Mouse (Mus musculus): ENCODE measurements around the gene 2210016F16Rik. TPM values are rescaled to one million over a fixed set of nuclear protein-coding genes. Genes with fewer than 3 reads are reported as not detected.

Gene 2210016F16Rik
- polyA plus RNA-seq, 1 experiment from 2014 or later, result 15.4 TPM

- TF ChIP-seq EP300 (IDR thresholded peaks at IDR 0.05; ENCODE audit: low read depth) (no peak), CTCF (IDR thresholded peaks at IDR 0.05; ENCODE audit: low read depth) (peak; percentile 82)
- Histone ChIP-seq H3K9me3 (ENCODE audit: low read length) (no peaks in the 10 kb centered on the region), H3K27me3 (ENCODE audit: insufficient read depth, low read length) (no peaks in the 10 kb centered on the region), H3K9ac (replicated peaks) (no peak overlapping the region), H3K4me3 (ENCODE audit: low read depth, low read length) (no peak overlapping the region), H3K36me3 (replicated peaks; ENCODE audit: insufficient read depth, low read length) (peaks cover 32% of the 10 kb centered on the region), H3K4me1 (ENCODE audit: insufficient read depth) (peaks cover 13% of the 10 kb centered on the region), H3K27ac (ENCODE audit: low read depth) (no peak overlapping the region), H3K4me2 (ENCODE audit: low read depth, low read length) (no peak overlapping the region)
- WGBS (ENCODE audit: insufficient replicate concordance), result 12% methylated on average over 7 of the region's 7 CpGs
- ATAC-seq (peak; percentile 59), DNase-seq (peak; percentile 76)
These were observed 2.9 kb upstream of the 2210016F16Rik start for GRCm38 (mm10) chr13:58387948-58388347.

GRCm38 (mm10) chr13:58385547-58385920 lies 509 bp upstream of the 2210016F16Rik start:
- H3K36me3 ChIP-seq (replicated peaks; ENCODE audit: insufficient read depth, low read length), result peaks cover 32% of the 10 kb centered on the region
- H3K27me3 ChIP-seq (ENCODE audit: insufficient read depth, low read length), result no peaks in the 10 kb centered on the region
- TF ChIP-seq EP300 (IDR thresholded peaks at IDR 0.05; ENCODE audit: low read depth) (no peak), CTCF (IDR thresholded peaks at IDR 0.05; ENCODE audit: low read depth) (no peak)
- ATAC-seq (no peak), DNase-seq (no peak)
- H3K9ac ChIP-seq (replicated peaks), result peak overlapping the region; percentile 91
- H3K4me3 ChIP-seq (ENCODE audit: low read depth, low read length), result peak overlapping the region; percentile 87
- H3K4me1 ChIP-seq (ENCODE audit: insufficient read depth), result peaks cover 13% of the 10 kb centered on the region
- peak overlapping the region; percentile 97 for H3K4me2 ChIP-seq (ENCODE audit: low read depth, low read length)
- no peak overlapping the region; the same call in 1 of the 2 replicates for H3K27ac ChIP-seq (ENCODE audit: low read depth)
- H3K9me3 ChIP-seq (ENCODE audit: low read length), result peaks cover 6% of the 10 kb centered on the region; the same call in 1 of the 2 replicates
- WGBS (ENCODE audit: insufficient replicate concordance), result 76% methylated on average over 7 of the region's 7 CpGs

GRCm38 (mm10) chr13:58384371-58384770 lies 654 bp downstream of the 2210016F16Rik start:
- Histone ChIP-seq H3K27ac (ENCODE audit: low read depth) (no peak overlapping the region), H3K36me3 (replicated peaks; ENCODE audit: insufficient read depth, low read length) (peaks cover 21% of the 10 kb centered on the region), H3K9ac (replicated peaks) (peak overlapping the region; percentile 91), H3K4me1 (ENCODE audit: insufficient read depth) (peaks cover 13% of the 10 kb centered on the region), H3K27me3 (ENCODE audit: insufficient read depth, low read length) (no peaks in the 10 kb centered on the region), H3K4me3 (ENCODE audit: low read depth, low read length) (peak overlapping the region; percentile 87), H3K9me3 (ENCODE audit: low read length) (peaks cover 10% of the 10 kb centered on the region), H3K4me2 (ENCODE audit: low read depth, low read length) (peak overlapping the region; percentile 97)
- 44% methylated on average over 11 of the region's 11 CpGs for WGBS (ENCODE audit: insufficient replicate concordance)
- TF ChIP-seq CTCF (IDR thresholded peaks at IDR 0.05; ENCODE audit: low read depth), result no peak
- no peak for TF ChIP-seq EP300 (IDR thresholded peaks at IDR 0.05; ENCODE audit: low read depth)
- ATAC-seq (no peak), DNase-seq (no peak)

GRCm38 (mm10) chr13:58373153-58373470 lies 11.9 kb downstream of the 2210016F16Rik start:
- ATAC-seq, result no peak
- Histone ChIP-seq H3K36me3 (replicated peaks; ENCODE audit: insufficient read depth, low read length) (no peaks in the 10 kb centered on the region), H3K4me3 (ENCODE audit: low read depth, low read length) (no peak overlapping the region)

GRCm38 (mm10) chr13:58372278-58373152 lies 12.5 kb downstream of the 2210016F16Rik start:
- H3K4me1 ChIP-seq (ENCODE audit: insufficient read depth), result no peaks in the 10 kb centered on the region
- no peaks in the 10 kb centered on the region for H3K27me3 ChIP-seq (ENCODE audit: insufficient read depth, low read length)
- no peak overlapping the region for H3K4me3 ChIP-seq (ENCODE audit: low read depth, low read length)
- WGBS (ENCODE audit: insufficient replicate concordance), result 58% methylated on average over 5 of the region's 5 CpGs
- no peaks in the 10 kb centered on the region for H3K36me3 ChIP-seq (replicated peaks; ENCODE audit: insufficient read depth, low read length)
- DNase-seq, result no peak
- no peak for TF ChIP-seq CTCF (IDR thresholded peaks at IDR 0.05; ENCODE audit: low read depth)
- no peak for TF ChIP-seq EP300 (IDR thresholded peaks at IDR 0.05; ENCODE audit: low read depth)
- no peak overlapping the region for H3K4me2 ChIP-seq (ENCODE audit: low read depth, low read length)
- no peak overlapping the region for H3K27ac ChIP-seq (ENCODE audit: low read depth)
- no peaks in the 10 kb centered on the region for H3K9me3 ChIP-seq (ENCODE audit: low read length)
- H3K9ac ChIP-seq (replicated peaks), result no peak overlapping the region
- no peak for ATAC-seq

More at GRCm38 (mm10) chr13:58373153-58373470, 11.9 kb downstream of the 2210016F16Rik start:
- no peak overlapping the region for H3K9ac ChIP-seq (replicated peaks)
- no peak overlapping the region for H3K4me2 ChIP-seq (ENCODE audit: low read depth, low read length)
- H3K27me3 ChIP-seq (ENCODE audit: insufficient read depth, low read length), result no peaks in the 10 kb centered on the region
- H3K4me1 ChIP-seq (ENCODE audit: insufficient read depth), result no peaks in the 10 kb centered on the region
- WGBS (ENCODE audit: insufficient replicate concordance), result 53% methylated on average over 2 of the region's 2 CpGs
- no peak for TF ChIP-seq EP300 (IDR thresholded peaks at IDR 0.05; ENCODE audit: low read depth)
- TF ChIP-seq CTCF (IDR thresholded peaks at IDR 0.05; ENCODE audit: low read depth), result no peak
- no peak for DNase-seq
- no peak overlapping the region for H3K27ac ChIP-seq (ENCODE audit: low read depth)
- no peaks in the 10 kb centered on the region for H3K9me3 ChIP-seq (ENCODE audit: low read length)

- Histone ChIP-seq H3K9me3 (ENCODE audit: low read length) (no peaks in the 10 kb centered on the region), H3K27me3 (ENCODE audit: insufficient read depth, low read length) (no peaks in the 10 kb centered on the region), H3K4me1 (ENCODE audit: insufficient read depth) (no peaks in the 10 kb centered on the region), H3K9ac (replicated peaks) (no peak overlapping the region), H3K4me2 (ENCODE audit: low read depth, low read length) (no peak overlapping the region), H3K27ac (ENCODE audit: low read depth) (no peak overlapping the region), H3K4me3 (ENCODE audit: low read depth, low read length) (no peak overlapping the region), H3K36me3 (replicated peaks; ENCODE audit: insufficient read depth, low read length) (no peaks in the 10 kb centered on the region)
- ATAC-seq (no peak), DNase-seq (no peak)
- TF ChIP-seq EP300 (IDR thresholded peaks at IDR 0.05; ENCODE audit: low read depth), result no peak
- TF ChIP-seq CTCF (IDR thresholded peaks at IDR 0.05; ENCODE audit: low read depth), result no peak
- 62% methylated on average over 4 of the region's 4 CpGs for WGBS (ENCODE audit: insufficient replicate concordance)
These were observed 16.2 kb downstream of the 2210016F16Rik start for GRCm38 (mm10) chr13:58368835-58369234.
